Mouse (Mus musculus) E14TG2a.4 (cell line): ENCODE measurements at regions not wholly inside any gene's neighbourhood (a gene's known extent, or its start where the extent isn't known, plus 50 kb on each side); places are given as distances from the start of the nearest gene placed in this dataset.

Experiments
- CTCF ChIP-seq: conservative IDR thresholded peaks from 2 replicates; pipeline ENCODE4 v1.5.1; 2014; ENCODE audit warnings: low read length
- POU5F1 ChIP-seq: IDR thresholded peaks from 2 replicates; pipeline ENCODE4 v1.6.1; 2014; ENCODE audit warnings: low read length, borderline replicate concordance

DNA sequence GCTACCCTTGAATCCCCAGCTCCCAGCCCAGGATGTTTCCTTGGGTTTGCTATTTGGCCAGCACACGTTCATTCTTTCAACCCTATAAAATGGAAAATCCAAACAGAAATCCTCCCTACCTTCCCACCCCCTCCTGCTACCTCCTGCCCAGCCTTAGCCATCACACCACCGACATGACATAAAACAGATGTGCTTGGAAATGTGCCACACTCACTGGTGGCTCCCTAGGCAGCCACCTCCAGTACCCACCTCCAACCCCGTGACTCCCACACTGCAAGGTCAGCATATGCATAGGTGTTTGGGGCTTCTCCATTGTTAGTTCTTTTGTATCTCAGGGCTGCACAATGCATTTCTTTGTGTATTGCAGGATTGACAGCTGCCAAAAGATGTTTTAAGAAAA lies 327.2 kb downstream of the Insig2 start:
- TF ChIP-seq CTCF (no peak), POU5F1 (no peak)
